Mouse (Mus musculus) small intestine, adult 2 months (tissue): ENCODE data around the gene Cryaa.

Experiments
- CTCF ChIP-seq: fragments of 200-500 bp; IDR thresholded peaks from 2 replicates; pipeline ENCODE4 v1.5.1; 2012; ENCODE audit warnings: low read depth, mild to moderate bottlenecking, control low read depth, inconsistent platforms, low read length, moderate library complexity, mixed read lengths; ENCODE audit not compliant: insufficient replicate concordance, insufficient read length; ENCODE audit errors: extremely low read depth
- POLR2A ChIP-seq: fragments of 200-500 bp; IDR thresholded peaks from 2 replicates; pipeline ENCODE4 v1.6.1; 2012; ENCODE audit warnings: low read depth, mild to moderate bottlenecking, control low read depth, inconsistent platforms, low read length, moderate library complexity

GRCm38 (mm10) chr17:31692918-31693317 is 15.3 kb downstream of the Cryaa start:
- TF ChIP-seq POLR2A: no peak
- no peak for TF ChIP-seq CTCF
